Mouse (Mus musculus) kidney, postnatal 14 days (tissue): ENCODE measurements around the gene Gm3173.
"Not testable (repeated sequence)": the region's sequence is repeated elsewhere in the genome, so short reads cannot be mapped to it uniquely, and the experiment has no call there.

Source experiments
- DNase-seq: peaks from one replicate; pipeline ENCODE4 v3.0.0; 2022; ENCODE audit warnings: mixed read lengths

Gene Gm3173

DNA sequence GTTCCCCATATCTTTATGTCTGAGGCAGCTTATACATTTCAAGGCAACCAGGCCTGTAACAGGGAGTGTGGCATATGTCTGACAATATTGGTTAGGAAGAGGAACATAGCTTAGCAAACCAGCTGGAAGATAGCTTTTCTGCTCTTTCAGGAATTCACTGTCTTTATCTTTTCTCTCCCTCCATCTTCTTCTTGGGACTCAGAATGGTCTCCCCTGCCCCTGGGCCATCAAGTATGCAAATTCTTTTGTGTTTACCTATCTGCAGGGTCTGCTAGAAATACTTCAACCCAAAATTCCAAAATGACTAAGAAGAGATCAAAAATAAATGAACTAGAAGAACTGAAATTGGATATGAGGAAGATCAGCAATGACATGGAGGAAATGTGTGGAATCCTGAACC, at the start of gene Gm3173:
TSS of gene Gm3173 (plus strand) at position 301 of the 400 bp plus-strand sequence.
- DNase-seq, result not testable (repeated sequence)

DNA sequence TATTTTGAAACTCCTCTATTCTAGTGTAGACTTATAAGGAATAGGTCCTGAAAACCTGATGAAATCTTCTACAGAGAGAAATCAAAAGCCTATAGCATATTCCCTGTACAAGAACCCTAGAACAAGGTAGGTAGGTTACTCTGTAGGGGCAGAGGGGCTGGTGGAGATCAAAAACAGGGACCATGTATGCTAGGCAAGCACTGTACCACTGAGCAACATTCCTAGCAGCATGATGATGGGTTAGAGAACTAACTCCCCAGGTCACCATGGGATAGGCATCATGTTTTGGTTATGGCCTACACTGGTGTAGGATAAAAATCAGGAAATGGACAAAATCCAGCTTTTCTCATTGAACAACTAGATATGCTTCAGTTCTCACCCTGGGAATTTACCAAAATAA, 45.2 kb upstream of the Gm3173 start:
- DNase-seq, result not testable (repeated sequence)

DNA sequence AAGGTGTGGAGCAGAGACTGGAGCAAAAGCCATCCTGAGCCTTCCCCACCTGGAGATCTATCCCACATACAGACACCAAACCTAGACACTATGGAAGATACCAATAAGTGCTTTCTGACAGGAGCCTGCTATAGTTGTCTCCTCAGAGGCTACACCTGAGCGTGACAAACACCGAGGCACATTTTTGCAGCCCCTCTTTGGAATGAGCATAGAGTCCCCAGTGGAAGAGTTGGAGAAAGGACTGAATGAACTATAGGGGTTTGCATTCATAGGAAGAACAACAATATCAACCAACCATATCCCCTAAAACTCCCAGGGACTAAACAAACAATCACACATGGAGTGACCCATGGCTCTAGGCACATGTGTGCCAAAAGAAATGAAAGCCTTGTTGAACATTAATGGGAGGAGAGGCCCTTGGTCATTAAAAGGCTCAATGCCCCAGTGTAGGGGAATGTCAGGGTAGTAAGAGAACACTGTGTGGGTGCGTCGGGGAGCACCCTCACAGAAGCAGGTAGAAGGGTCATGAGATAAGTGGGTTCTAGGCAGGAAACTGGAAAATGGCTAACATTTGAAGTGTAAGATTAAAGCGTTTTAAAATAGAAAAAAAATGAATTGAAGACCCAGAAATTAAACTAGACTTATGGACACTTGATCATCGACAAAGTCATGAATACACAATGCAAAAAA, 37.8 kb upstream of the Gm3173 start:
- not testable (repeated sequence) for DNase-seq

DNA sequence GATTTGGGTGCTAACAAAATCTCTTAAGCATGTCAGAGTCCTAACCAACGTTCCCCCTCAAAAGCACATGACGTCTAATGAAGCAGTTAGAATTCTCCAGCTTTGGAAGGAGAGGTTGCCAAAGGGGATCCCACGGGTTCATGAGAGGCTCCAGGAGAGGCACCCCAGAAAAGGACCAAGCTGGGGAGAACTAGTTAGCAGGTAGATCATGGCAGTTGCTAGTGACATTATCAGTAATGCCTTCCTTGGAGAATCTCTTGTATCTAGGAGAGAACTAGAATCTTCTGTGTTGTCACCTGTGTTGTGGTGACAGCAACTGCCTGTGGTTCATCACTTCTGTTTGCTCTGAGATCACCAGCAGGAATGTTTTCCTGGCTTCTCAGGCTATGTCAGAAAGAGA, 33.6 kb upstream of the Gm3173 start, which contains the start of gene Gm3159:
TSS of gene Gm3159 (plus strand) at position 301 of the 400 bp plus-strand sequence.
- DNase-seq, result not testable (repeated sequence)

DNA sequence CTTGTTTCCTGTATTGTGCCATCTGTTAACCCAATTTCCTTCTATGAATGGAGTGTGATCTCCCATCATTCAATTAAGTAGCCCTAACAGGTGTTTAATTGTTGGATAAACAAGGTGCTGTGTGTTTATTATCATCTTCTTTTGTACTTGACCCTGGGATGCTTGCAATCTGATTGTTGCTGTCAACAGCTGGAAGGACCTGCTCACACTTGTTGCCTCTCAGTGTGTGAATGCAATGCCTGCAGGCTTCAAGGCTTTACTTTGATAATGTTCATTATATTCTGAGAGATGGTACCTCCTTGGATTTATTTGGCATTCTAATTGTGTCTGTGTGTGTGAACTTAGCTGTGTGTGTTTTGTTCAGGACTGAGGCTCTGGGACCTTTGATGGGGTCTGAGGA, 32.2 kb upstream of the Gm3173 start:
- not testable (repeated sequence) for DNase-seq

DNA sequence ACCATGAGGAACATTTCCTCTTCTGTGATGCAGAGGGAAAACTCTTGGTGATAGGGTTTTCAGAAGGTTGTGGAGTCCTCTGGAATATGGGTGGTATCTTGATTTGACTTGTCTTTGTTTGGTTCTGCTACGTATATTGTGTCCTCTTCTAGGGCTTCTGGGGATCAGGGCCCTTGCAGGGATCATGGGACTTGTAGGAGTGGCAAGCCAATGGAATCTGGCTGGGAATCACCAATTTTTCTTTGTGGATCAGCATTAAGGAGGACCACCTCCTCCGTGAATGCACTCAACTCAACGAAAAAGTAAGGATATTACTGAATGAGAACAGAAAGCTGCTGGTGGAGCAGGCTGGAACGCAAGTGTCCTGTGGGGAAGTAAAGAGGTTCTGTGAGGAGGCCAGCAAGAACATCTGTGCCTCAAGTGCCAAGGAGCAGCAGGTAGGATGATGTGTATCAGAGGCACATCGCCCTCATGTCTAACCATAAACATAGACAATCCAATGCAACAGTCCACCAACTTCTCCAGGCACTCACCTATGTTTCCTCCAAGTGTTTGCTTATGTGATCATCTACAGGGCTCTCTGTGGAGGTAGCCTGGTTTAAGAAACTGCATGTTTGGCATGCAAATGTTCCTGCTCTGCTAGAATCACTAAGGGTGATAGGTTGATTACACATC, 30.5 kb upstream of the Gm3173 start:
- not testable (repeated sequence) for DNase-seq

DNA sequence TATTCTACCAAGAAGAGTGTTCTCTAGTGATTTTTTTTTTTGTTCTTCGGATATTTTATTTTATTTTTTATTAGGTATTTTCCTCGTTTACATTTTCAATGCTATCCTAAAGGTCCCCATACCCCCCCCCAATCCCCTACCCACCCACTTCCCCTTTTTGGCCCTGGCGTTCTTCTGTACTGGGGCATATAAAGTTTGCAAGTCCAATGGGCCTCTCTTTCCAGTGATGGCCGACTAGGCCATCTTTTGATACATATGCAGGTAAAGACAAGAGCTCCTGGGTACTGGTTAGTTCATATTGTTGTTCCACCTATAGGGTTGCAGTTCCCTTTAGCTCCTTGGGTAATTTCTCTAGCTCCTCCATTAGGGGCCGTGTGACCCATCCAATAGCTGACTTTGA, 29.5 kb upstream of the Gm3173 start:
- not testable (repeated sequence) for DNase-seq

DNA sequence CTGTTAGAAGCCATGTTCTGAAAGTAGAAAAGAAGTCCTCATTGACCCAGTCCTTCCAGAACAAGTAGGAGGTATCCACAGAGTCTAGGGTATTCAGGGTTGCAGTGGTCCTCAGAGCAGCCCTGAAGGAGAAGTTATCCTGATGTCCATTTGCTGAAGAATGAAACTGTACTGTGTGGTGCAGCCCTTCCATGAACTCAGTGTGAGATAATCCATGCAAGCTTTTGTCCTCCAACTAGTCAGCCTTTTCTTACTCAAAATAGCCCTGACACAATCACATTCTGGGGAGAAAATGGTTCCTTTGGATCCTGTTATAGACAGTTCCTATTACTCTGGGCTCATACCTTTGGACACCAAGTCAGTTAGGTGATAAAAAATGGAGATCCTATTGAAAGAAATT, 27.0 kb upstream of the Gm3173 start:
- DNase-seq, result not testable (repeated sequence)

DNA sequence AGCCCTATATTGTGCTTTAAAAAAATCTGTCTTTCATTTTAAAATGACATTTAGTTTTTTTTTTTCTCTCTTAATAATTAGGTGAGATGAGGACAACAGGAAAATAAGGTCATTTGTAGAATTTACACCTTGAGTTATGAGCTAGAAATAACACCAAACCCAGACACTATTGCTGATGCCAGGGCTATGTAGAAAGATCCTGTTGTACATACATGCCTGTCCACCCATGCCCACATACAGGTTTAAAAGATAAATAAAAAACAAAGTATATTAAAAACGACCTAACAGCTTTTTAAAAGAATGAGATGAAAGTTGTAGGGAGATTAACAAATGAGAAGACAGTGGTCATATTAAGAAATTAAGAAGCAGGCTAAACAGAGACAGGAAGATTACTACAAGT, 20.9 kb upstream of the Gm3173 start:
- not testable (repeated sequence) for DNase-seq

DNA sequence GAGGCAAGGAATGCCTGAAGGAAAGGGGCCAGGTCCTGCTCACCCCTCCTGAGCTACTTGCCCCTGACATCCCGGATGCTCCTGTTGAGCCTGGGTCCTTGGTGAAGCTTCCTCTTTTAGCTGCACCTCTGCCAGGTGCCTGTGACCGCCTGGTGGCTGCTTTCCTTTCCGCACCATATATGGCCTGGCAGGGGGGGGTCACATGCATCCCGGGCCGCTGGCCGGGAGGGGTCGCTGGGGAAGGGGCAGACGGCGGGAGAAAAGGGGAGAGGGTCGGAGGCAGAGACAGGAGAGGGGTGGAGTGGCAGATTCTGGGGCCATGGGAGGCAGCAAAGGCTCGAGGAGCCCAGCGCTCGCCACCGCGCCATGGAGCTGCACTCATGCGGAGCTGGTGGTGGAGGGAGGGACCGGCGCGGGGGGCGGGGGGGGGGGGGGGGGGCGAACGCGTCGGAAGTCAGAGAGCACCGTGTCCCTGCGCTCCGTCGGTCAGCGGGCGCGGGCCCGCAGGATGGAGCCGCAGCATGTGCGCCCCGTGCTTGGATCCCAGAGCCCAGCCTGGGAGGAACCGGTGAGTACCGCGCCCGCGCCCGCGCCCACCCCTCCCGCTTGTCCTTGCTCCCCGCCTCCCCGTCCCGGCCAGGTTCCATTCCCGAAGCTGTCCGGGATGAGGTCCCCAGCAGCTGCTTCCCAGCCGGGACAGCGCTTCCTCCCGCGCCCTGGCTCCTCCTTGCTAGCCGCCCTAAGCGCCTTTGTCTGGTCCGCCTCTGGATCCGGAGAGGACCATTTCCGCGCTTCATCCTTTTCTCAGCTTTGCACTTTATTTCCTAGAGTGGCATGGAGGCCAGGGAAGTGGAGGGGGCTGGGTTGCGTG, 15.6 kb upstream of the Gm3173 start, which contains the start of gene Gm3164:
TSS of gene Gm3164 (plus strand) at position 484 of the 871 bp plus-strand sequence.
- DNase-seq, result peak; percentile 74

DNA sequence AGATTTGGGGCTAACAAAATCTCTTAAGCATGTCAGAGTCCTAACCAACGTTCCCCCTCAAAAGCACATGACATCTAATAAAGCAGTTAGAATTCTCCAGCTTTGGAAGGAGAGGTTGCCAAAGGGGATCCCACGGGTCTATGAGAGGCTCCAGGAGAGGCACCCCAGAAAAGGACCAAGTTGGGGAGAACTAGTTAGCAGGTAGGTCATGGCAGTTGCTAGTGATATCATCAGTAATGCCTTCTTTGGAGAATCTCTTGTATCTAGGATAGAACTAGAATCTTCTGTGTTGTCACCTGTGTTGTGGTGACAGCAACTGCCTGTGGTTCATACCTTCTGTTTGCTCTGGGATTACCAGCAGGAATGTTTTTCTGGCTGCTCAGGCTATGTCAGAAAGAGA, 50.7 kb downstream of the Gm3173 start, which contains the start of gene Gm3182:
TSS of gene Gm3182 (plus strand) at position 301 of the 400 bp plus-strand sequence.
- DNase-seq, result not testable (repeated sequence)

DNA sequence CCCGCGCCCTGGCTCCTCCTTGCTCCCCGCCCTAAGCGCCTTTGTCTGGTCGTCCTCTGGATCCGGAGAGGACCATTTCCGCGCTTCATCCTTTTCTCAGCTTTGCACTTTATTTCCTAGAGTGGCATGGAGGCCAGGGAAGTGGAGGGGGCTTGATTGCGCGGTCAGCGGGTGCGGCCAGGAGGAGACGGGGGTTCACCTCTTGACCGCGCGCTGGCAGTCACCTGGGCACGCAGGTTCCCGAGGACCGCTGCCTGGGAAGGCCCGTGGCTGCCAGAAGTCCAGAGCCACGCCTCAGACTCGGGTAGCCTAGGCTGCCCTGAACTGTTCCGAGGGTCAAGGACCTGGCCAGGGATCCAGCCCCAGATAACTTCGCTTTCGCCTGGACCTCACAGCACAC, 68.6 kb downstream of the Gm3173 start:
- not testable (repeated sequence) for DNase-seq

DNA sequence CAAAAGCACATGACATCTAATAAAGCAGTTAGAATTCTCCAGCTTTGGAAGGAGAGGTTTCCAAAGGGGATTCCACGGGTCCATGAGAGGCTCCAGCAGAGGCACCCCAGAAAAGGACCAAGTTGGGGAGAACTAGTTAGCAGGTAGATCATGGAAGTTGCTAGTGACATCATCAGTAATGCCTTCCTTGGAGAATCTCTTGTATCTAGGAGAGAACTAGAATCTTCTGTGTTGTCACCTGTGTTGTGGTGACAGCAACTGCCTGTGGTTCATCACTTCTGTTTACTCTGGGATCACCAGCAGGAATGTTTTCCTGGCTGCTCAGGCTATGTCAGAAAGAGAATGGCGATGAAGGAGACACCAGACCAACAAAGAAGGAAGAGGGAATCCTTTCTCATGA, 124.3 kb downstream of the Gm3173 start, which contains the start of gene Gm3047:
TSS of gene Gm3047 (plus strand) at position 301 of the 400 bp plus-strand sequence.
- not testable (repeated sequence) for DNase-seq
